19 mouse cellular contexts compared by ENCODE assay signal in the genomic region with DNA sequence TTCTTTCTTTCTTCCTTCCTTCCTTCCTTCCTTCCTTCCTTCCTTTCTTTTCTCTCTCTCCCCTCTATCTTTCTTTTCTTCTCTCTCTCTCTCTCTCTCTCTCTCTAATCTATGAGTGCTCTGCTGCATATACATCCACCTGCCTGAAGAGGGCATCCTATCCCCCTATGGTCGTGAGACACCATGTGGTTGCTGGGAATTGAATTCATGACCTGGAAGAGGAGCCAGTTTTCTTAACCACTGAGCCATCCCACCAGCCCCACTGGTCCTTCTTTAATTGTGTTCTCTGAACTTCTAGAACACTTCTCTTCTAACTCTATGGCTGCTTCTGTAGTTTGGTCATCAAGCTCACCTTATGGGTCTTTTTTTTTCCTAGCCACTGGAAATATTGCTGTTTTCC.
DNase-seq lines count a peak whose midpoint lies in the region; ATAC-seq and TF ChIP-seq lines count a peak whose summit lies in the region.
"Had no signal": no experiment of that assay in that cellular context is flagged by ENCODE, and none has a peak within 500 bp of the region (broad histone marks: within the 10 kb centered on the region; RNA-seq: fewer than 3 reads in every experiment).

No protein-coding gene starts in this region.

- 13% methylated on average over 1 of the region's 1 CpGs for WGBS in heart, postnatal 0 days
- WGBS in heart, embryonic 12.5 days: 38% methylated on average over 1 of the region's 1 CpGs
- WGBS in lung, postnatal 0 days: 31% methylated on average over 1 of the region's 1 CpGs

- no peak overlapping the region for H3K9ac ChIP-seq in heart, postnatal 0 days (replicated peaks; ENCODE audit: low read depth, low read length)
- H3K9ac ChIP-seq in heart, embryonic 12.5 days: no peak overlapping the region
- H3K9ac ChIP-seq in lung, postnatal 0 days (replicated peaks; ENCODE audit: low read depth): no peak overlapping the region
- H3K9ac ChIP-seq: forebrain, postnatal 0 days; hindbrain, embryonic 15.5 days; limb, embryonic 12.5 days; lung, embryonic 15.5 days; neural tube, embryonic 13.5 days had no signal

- H3K27ac ChIP-seq in heart, postnatal 0 days (ENCODE audit: low read depth): peak overlapping the region; percentile 92
- H3K27ac ChIP-seq in heart, embryonic 12.5 days (ENCODE audit: poor library complexity, severe bottlenecking): no peak overlapping the region
- H3K27ac ChIP-seq in lung, postnatal 0 days (ENCODE audit: low read length): no peak overlapping the region
- H3K27ac ChIP-seq: embryonic facial prominence, embryonic 10.5 days; hindbrain, embryonic 15.5 days; limb, embryonic 12.5 days; lung, embryonic 15.5 days; neural tube, embryonic 13.5 days had no signal

- peak; percentile 40 for TF ChIP-seq CTCF in heart, postnatal 0 days (IDR thresholded peaks at IDR 0.05; ENCODE audit: low read depth)
- TF ChIP-seq CTCF in lung, postnatal 0 days (IDR thresholded peaks at IDR 0.05): peak; percentile 37

- no peak for TF ChIP-seq EP300 in heart, postnatal 0 days (IDR thresholded peaks at IDR 0.05; ENCODE audit: low read depth)
- TF ChIP-seq EP300 in lung, postnatal 0 days (IDR thresholded peaks at IDR 0.05): no peak

- no peaks in the 10 kb centered on the region for H3K9me3 ChIP-seq in heart, postnatal 0 days (replicated peaks; ENCODE audit: control insufficient read depth, low read length)
- no peaks in the 10 kb centered on the region for H3K9me3 ChIP-seq in heart, embryonic 12.5 days (replicated peaks)
- H3K9me3 ChIP-seq in lung, postnatal 0 days (ENCODE audit: low read length): no peaks in the 10 kb centered on the region
- H3K9me3 ChIP-seq: embryonic facial prominence, embryonic 10.5 days; hindbrain, embryonic 15.5 days; limb, embryonic 12.5 days; lung, embryonic 15.5 days; neural tube, embryonic 13.5 days had no signal

- H3K4me2 ChIP-seq in heart, postnatal 0 days (ENCODE audit: low read depth, low read length): peak overlapping the region; percentile 59
- no peak overlapping the region for H3K4me2 ChIP-seq in heart, embryonic 12.5 days
- no peak overlapping the region for H3K4me2 ChIP-seq in lung, postnatal 0 days (replicated peaks; ENCODE audit: low read depth, low read length)
- H3K4me2 ChIP-seq: hindbrain, embryonic 15.5 days; limb, embryonic 12.5 days; lung, embryonic 15.5 days; neural tube, embryonic 13.5 days had no signal

- no peak for ATAC-seq in heart, postnatal 0 days (ENCODE audit: insufficient read depth, low read depth)
- ATAC-seq in heart, embryonic 12.5 days (ENCODE audit: insufficient number of reproducible peaks, low FRiP score): no peak
- ATAC-seq in lung, postnatal 0 days: no peak
- ATAC-seq: forebrain, postnatal 0 days; midbrain, embryonic 16.5 days had no signal

- no peaks in the 10 kb centered on the region for H3K36me3 ChIP-seq in heart, postnatal 0 days (replicated peaks; ENCODE audit: control insufficient read depth, insufficient read depth, low read length)
- H3K36me3 ChIP-seq in heart, embryonic 12.5 days: 0 out of 2 replicates have a peak, but pooled peaks cover 3% of the 10 kb centered on the region
- no peaks in the 10 kb centered on the region for H3K36me3 ChIP-seq in lung, postnatal 0 days (ENCODE audit: insufficient read depth, low read length)
- H3K36me3 ChIP-seq: hindbrain, embryonic 15.5 days; limb, embryonic 12.5 days; lung, embryonic 15.5 days; neural tube, embryonic 13.5 days had no signal

- H3K27me3 ChIP-seq in heart, postnatal 0 days (ENCODE audit: control insufficient read depth, insufficient read depth, low read length): no peaks in the 10 kb centered on the region
- H3K27me3 ChIP-seq in heart, embryonic 12.5 days (replicated peaks): no peaks in the 10 kb centered on the region
- H3K27me3 ChIP-seq in lung, postnatal 0 days (replicated peaks; ENCODE audit: insufficient read depth, low read length): no peaks in the 10 kb centered on the region
- H3K27me3 ChIP-seq: hindbrain, embryonic 15.5 days; lung, embryonic 15.5 days; neural tube, embryonic 13.5 days had no signal

- peaks cover 19% of the 10 kb centered on the region for H3K4me1 ChIP-seq in heart, postnatal 0 days (ENCODE audit: control insufficient read depth, insufficient read depth)
- peaks cover 68% of the 10 kb centered on the region for H3K4me1 ChIP-seq in heart, embryonic 12.5 days (replicated peaks)
- no peaks in the 10 kb centered on the region for H3K4me1 ChIP-seq in lung, postnatal 0 days (ENCODE audit: insufficient read depth, low read depth, low read length)
- H3K4me1 ChIP-seq: hindbrain, embryonic 15.5 days; lung, embryonic 15.5 days; neural tube, embryonic 13.5 days had no signal

- no peak for DNase-seq in heart, postnatal 0 days (ENCODE audit: low spot score)
- no peak for DNase-seq in lung, postnatal 0 days (ENCODE audit: low spot score)
- DNase-seq in lung, adult 18-20 months: no peak
- DNase-seq in R1 (ENCODE audit: low read depth, low spot score): peak; percentile 15
- DNase-seq in retina, embryonic 14.5 days (ENCODE audit: low spot score): no peak
- DNase-seq in frontal cortex, postnatal 36 days (ENCODE audit: low spot score in 2 of 2): no peak
- DNase-seq: adrenal gland, postnatal 36 days; cerebellum, postnatal 10 days; forebrain, postnatal 0 days; gastrocnemius, postnatal 10 days; heart, postnatal 10 days; thymus, adult 2 months had no signal

- H3K4me3 ChIP-seq in heart, postnatal 0 days (ENCODE audit: low read depth, low read length): no peak overlapping the region
- no peak overlapping the region for H3K4me3 ChIP-seq in heart, embryonic 12.5 days
- no peak overlapping the region for H3K4me3 ChIP-seq in lung, postnatal 0 days (ENCODE audit: low read depth, low read length)
- H3K4me3 ChIP-seq: embryonic facial prominence, embryonic 10.5 days; hindbrain, embryonic 15.5 days; limb, embryonic 12.5 days; lung, embryonic 15.5 days; neural tube, embryonic 13.5 days had no signal
